Mouse (Mus musculus) heart, embryonic 12.5 days (tissue): Measurements from ENCODE around the gene Glt8d1. TPM values are rescaled to one million over a fixed set of nuclear protein-coding genes. Genes with fewer than 3 reads are reported as not detected.

Experiments used
- ATAC-seq: fragments of 200-750 bp; cut with Nextera tagmentation; 2 replicates; pipeline ENCODE4 v1.8.0; 2017; ENCODE audit warnings: moderate TSS enrichment, moderate library complexity; ENCODE audit not compliant: insufficient number of reproducible peaks, low FRiP score
- H3K27ac ChIP-seq: fragments of 300-500 bp; sonication (generic); 2 replicates; pipeline ENCODE4 v1.5.1; 2016; ENCODE audit warnings: mild to moderate bottlenecking, moderate library complexity; ENCODE audit not compliant: poor library complexity, severe bottlenecking
- H3K27me3 ChIP-seq: fragments of 300-500 bp; sonication (generic); replicated peaks from 2 replicates; pipeline ENCODE4 v1.6.1; 2016; ENCODE audit warnings: mild to moderate bottlenecking, moderate library complexity
- H3K36me3 ChIP-seq: fragments of 300-500 bp; sonication (generic); 2 replicates; pipeline ENCODE4 v1.6.1; 2016; ENCODE audit warnings: mild to moderate bottlenecking, moderate library complexity
- H3K4me1 ChIP-seq: fragments of 300-500 bp; sonication (generic); replicated peaks from 2 replicates; pipeline ENCODE4 v1.6.1; 2016; ENCODE audit warnings: mild to moderate bottlenecking
- H3K4me2 ChIP-seq: fragments of 300-500 bp; sonication (generic); 2 replicates; pipeline ENCODE4 v1.6.1; 2016; ENCODE audit warnings: mild to moderate bottlenecking, moderate library complexity
- H3K4me3 ChIP-seq: fragments of 300-500 bp; sonication (generic); 2 replicates; pipeline ENCODE4 v1.5.1; 2016; ENCODE audit warnings: mild to moderate bottlenecking
- H3K9ac ChIP-seq: fragments of 300-500 bp; sonication (generic); 2 replicates; pipeline ENCODE4 v1.6.1; 2016; ENCODE audit warnings: mild to moderate bottlenecking, moderate library complexity
- H3K9me3 ChIP-seq: fragments of 300-500 bp; sonication (generic); replicated peaks from 2 replicates; pipeline ENCODE4 v1.6.1; 2016; ENCODE audit warnings: mild to moderate bottlenecking, moderate library complexity
- WGBS: fragments of 180-500 bp; shearing (Covaris S2); methylation state at CpG from one replicate; pipeline ENCODE4 v1.1.7; 2016; 5-methylcytosine and 5-hydroxymethylcytosine counted together
- polyA plus RNA-seq: library from polyadenylated mRNA; unstranded; fragments of >200 nt; fragmentation: Nextera tagmentation; extraction: Ambion mirVana; gene quantifications from 2 replicates; pipeline ENCODE4 v1.2.1, GENCODE M21; 2016

The Glt8d1 gene
- 55.8 and 57.1 TPM in 2 replicates for polyA plus RNA-seq

DNA sequence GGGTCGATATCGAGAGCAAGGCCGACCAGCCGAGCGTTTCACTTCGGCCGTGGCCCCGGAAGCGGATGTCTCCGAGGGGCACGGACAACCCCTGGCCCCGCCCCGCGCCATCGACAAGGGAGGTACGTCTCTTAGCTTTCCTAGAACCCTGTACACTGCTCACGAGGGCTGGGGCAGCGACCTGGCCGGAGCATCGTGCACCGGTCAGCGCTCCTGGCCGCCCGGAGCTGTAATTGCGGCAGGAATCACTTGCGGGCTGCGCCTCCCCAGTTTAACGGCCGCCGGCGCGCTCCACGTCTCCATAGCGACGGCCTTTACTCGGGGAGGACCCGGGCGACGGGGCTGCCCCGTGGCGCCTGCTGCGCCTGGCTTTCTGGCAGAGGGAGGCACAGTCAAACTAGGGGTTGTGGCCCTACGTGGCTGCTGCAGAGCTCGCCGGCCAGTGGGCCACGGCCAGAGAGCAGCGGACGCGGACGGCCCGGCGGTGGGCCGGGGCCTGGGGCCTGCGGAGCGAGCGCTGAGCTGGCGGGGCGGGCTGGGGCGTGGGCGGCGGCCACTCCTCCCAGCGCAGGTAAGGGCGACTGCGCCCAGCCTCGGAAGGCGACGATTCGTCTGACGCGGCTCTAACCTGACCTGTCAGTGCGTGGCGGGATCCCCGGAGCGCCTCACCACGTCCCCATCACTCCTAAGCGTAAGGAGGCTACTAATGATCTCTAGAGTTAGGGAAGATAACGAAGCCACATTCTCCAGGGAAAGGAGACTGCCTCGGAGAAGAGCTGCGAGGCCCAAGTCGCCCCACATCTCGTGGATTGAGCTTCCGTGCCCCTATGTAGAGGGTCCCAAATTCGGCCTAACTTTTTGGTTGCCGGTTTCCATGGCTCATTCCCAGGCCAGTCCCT, at the start of gene Glt8d1, which contains the start of gene Spcs1:
Gene Glt8d1, plus strand, starts transcription at position 94 of the 899 bp plus-strand sequence.
Gene Spcs1, minus strand, starts transcription at position 366 of the 899 bp plus-strand sequence.
- under 1% methylated on average over 83 of the region's 84 CpGs for WGBS

DNA sequence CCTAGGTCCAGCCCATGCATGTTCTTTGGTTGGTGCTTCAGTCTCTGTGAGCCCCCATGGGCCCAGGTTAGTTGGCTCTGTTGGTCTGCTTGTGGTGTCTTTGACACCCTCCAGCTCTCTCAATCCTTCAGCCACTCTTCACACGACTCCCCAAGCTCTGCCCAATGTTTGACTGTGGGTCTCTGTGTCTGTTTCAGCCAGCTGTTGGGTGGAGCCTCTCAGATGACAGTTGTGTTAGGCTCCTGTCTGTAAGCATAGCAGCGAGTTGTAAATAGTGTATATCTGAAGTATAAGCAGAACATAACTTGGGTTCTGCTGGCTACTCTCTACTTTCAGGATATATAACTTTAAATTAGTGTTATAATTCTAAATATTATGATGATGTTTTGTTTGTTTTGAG, 42.7 kb upstream of the Glt8d1 start:
- Histone ChIP-seq H3K27ac (no peak overlapping the region), H3K36me3 (no peaks in the 10 kb centered on the region), H3K9ac (no peak overlapping the region), H3K4me1 (no peaks in the 10 kb centered on the region), H3K9me3 (no peaks in the 10 kb centered on the region), H3K4me2 (no peak overlapping the region), H3K27me3 (no peaks in the 10 kb centered on the region), H3K4me3 (no peak overlapping the region)
- WGBS, result 68% methylated on average over 2 of the region's 2 CpGs
- ATAC-seq, result no peak

More for the DNA sequence above, at the start of gene Glt8d1, which contains the start of gene Spcs1:
- H3K4me1 ChIP-seq, result peaks cover 19% of the 10 kb centered on the region
- H3K36me3 ChIP-seq, result peaks cover 20% of the 10 kb centered on the region
- H3K27me3 ChIP-seq, result no peaks in the 10 kb centered on the region
- peak within 1 kb of the TSS; percentile 73 for H3K4me2 ChIP-seq
- no peaks in the 10 kb centered on the region for H3K9me3 ChIP-seq
- peak within 1 kb of the TSS; percentile 73 for H3K27ac ChIP-seq
- ATAC-seq, result peak; percentile 88
- H3K9ac ChIP-seq, result peak within 1 kb of the TSS; percentile 86
- H3K4me3 ChIP-seq, result peak within 1 kb of the TSS; percentile 66

DNA sequence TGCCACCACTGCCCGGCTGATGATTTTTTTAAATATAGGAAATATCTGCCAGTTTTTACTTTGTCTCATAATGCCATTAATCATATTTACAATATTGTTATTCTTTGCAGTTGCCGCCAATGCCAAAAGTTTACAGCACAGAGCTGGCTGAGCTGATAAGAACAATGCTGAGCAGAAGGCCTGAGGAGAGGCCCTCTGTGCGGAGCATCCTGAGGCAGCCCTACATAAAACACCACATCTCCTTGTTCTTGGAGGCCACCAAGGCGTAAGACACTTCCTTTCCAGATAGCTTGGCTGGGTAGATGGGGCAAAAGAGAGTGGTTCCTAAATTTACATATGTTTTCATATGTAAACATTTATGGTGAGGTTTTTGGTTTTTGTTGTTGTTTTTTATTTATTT, 42.2 kb upstream of the Glt8d1 start:
- no peaks in the 10 kb centered on the region for H3K4me1 ChIP-seq
- no peak overlapping the region for H3K4me3 ChIP-seq
- no peak overlapping the region for H3K4me2 ChIP-seq
- no peaks in the 10 kb centered on the region for H3K9me3 ChIP-seq
- no peak for ATAC-seq
- no peaks in the 10 kb centered on the region for H3K27me3 ChIP-seq
- 85% methylated on average over 4 of the region's 4 CpGs for WGBS
- H3K9ac ChIP-seq, result no peak overlapping the region
- no peak overlapping the region for H3K27ac ChIP-seq
- no peaks in the 10 kb centered on the region for H3K36me3 ChIP-seq

DNA sequence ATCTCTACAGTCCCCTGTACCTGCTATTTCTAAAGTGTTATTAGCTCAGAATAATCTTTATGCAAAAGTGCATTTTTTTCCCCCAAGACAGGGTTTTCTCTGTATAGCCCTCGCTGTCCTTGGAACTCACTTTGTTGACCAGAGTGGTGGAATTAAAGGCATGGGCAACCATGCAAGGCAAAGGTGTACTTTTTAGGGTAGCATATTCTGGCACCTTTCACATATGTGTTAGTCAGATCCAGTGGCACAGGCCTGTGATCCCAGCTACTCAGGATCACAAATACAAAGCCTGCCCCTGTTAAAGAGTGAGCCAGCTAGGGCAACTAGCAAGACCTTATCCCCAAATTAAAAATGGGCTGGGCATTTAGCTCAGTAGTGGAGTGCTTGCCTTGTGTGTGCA, 40.8 kb upstream of the Glt8d1 start:
- Histone ChIP-seq H3K36me3 (no peaks in the 10 kb centered on the region), H3K27me3 (no peaks in the 10 kb centered on the region), H3K9ac (no peak overlapping the region), H3K4me2 (no peak overlapping the region), H3K4me3 (no peak overlapping the region), H3K9me3 (no peaks in the 10 kb centered on the region), H3K27ac (no peak overlapping the region), H3K4me1 (no peaks in the 10 kb centered on the region)
- WGBS, result 88% methylated on average over 1 of the region's 1 CpGs
- ATAC-seq, result no peak

DNA sequence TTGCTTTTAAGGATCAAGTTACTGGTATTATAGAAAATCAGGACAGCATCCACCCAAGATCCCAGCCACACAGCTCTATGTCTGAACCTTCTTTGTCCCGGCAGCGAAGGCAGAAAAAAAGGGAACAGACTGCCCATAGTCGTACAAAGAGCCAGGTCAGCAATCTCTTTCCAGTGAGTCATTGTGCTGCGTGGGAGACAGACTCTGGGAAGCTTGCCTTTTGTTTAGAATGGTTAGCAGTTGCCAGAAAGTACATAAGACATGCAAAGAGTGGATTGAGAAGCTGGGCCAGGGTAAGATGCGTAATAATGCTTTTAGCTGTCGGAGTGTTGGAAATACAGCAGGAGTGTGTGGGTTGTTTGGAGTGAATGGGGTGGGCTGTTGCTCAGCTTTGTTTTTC, 27.0 kb upstream of the Glt8d1 start:
- H3K27ac ChIP-seq, result no peak overlapping the region
- WGBS, result 69% methylated on average over 6 of the region's 6 CpGs
- no peak for ATAC-seq

DNA sequence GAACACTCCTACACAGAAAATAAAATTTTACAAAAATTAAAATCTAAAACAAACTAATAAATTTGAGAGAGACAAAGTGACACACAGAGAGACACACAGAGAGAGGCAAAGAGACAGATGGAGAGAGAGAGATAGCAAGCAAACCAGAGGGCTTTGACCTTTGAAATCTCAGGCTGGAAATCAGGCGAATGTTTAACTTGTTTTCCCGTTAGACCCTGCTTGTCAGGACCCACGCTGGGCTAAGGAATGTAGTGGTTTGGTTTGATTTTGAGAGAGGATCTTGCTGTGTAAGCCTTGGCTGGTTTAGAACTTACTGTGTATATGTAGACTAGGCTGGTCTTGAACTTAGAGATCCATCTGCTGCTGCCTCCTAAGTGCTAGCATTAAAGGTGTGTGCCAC, 25.0 kb upstream of the Glt8d1 start:
- H3K9me3 ChIP-seq, result no peaks in the 10 kb centered on the region
- peaks cover 13% of the 10 kb centered on the region for H3K36me3 ChIP-seq
- H3K27me3 ChIP-seq, result no peaks in the 10 kb centered on the region
- H3K9ac ChIP-seq, result no peak overlapping the region
- H3K4me2 ChIP-seq, result no peak overlapping the region
- 75% methylated on average over 3 of the region's 3 CpGs for WGBS
- no peak overlapping the region for H3K27ac ChIP-seq
- no peak overlapping the region for H3K4me3 ChIP-seq
- no peak for ATAC-seq
- no peaks in the 10 kb centered on the region for H3K4me1 ChIP-seq

More for the DNA sequence above, 27.0 kb upstream of the Glt8d1 start:
- H3K27me3 ChIP-seq, result no peaks in the 10 kb centered on the region
- H3K9me3 ChIP-seq, result no peaks in the 10 kb centered on the region
- H3K9ac ChIP-seq, result no peak overlapping the region
- H3K4me1 ChIP-seq, result no peaks in the 10 kb centered on the region
- H3K4me3 ChIP-seq, result no peak overlapping the region
- H3K4me2 ChIP-seq, result no peak overlapping the region
- peaks cover 15% of the 10 kb centered on the region for H3K36me3 ChIP-seq

DNA sequence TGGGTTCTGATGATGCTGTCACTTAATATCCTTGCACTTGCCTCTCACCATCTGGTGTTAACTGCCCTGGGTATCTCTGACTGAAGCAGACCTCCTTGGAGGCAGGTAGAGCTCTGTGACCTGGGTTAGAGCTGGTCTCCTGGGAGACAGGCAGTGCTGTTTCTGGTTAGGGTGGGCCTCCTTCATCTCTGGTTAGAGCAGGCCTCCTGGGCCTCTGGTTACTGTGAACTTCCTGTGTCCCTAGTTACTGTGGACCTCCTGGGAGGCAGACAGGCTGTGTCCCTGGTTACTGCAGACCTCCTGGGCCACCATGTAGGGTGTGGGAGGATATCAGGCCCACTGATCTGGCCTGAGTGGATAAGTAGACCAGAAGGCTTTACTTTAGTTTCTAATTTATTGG, 4.8 kb upstream of the Glt8d1 start:
- no peaks in the 10 kb centered on the region for H3K27me3 ChIP-seq
- H3K4me1 ChIP-seq, result peaks cover 13% of the 10 kb centered on the region
- H3K36me3 ChIP-seq, result peaks cover 19% of the 10 kb centered on the region
- H3K27ac ChIP-seq, result no peak overlapping the region
- no peak overlapping the region for H3K9ac ChIP-seq
- no peaks in the 10 kb centered on the region for H3K9me3 ChIP-seq
- no peak for ATAC-seq
- no peak overlapping the region for H3K4me3 ChIP-seq
- no peak overlapping the region for H3K4me2 ChIP-seq

DNA sequence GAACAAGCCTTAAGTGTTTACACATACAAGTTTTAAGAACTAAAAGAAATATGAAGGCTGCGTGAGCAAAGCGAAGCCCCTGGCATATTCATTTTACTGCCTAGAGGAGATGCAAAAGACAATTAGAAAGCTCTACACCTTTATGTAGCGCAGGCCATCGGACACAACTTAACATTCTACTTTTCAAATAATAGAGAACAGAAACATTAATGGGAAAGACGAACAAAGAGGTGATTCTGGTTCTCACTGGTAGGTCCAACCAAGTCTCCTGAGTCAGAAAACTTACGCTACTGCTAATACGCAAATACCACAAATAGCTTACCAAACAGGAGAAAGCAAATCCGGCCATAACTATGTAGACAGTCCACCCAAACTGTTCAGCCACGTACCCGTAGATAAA, 844 bp upstream of the Glt8d1 start:
- H3K27ac ChIP-seq, result no peak overlapping the region
- H3K9me3 ChIP-seq, result no peaks in the 10 kb centered on the region
- peak overlapping the region; percentile 73 for H3K4me2 ChIP-seq
- H3K9ac ChIP-seq, result peak overlapping the region; percentile 86
- H3K4me3 ChIP-seq, result peak overlapping the region; percentile 66
- peaks cover 19% of the 10 kb centered on the region for H3K36me3 ChIP-seq
- H3K4me1 ChIP-seq, result peaks cover 19% of the 10 kb centered on the region
- H3K27me3 ChIP-seq, result no peaks in the 10 kb centered on the region
- no peak for ATAC-seq
- 57% methylated on average over 10 of the region's 10 CpGs for WGBS

DNA sequence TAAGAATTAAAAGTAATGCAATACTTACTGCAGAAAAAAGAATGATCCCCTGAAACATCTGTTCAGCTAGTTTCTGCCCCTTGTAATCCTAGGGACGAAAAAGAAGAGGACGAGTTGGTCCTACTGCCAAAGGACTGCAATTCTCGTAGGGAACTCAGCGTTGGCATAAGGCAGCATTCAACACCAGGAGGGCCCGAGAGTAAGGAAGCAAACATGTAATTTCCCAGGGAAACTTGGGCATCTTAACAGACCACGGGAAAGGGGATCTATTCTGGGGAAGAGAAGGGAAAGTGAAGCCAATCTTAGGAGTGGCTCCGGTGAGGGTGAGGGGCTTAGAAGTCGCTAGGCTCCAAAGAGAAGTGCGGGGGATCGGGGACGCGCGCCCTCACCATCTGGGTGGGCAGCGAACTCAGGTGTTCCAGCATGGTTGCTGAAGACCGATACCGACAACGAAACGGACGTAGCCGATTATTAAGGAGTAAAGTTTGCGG, 339 bp upstream of the Glt8d1 start:
- peaks cover 19% of the 10 kb centered on the region for H3K4me1 ChIP-seq
- H3K27ac ChIP-seq, result peak overlapping the region; percentile 73; the same call in 1 of the 2 replicates
- H3K9ac ChIP-seq, result peak overlapping the region; percentile 86
- H3K36me3 ChIP-seq, result peaks cover 19% of the 10 kb centered on the region
- no peak for ATAC-seq
- H3K27me3 ChIP-seq, result no peaks in the 10 kb centered on the region
- H3K4me2 ChIP-seq, result peak overlapping the region; percentile 73
- peak overlapping the region; percentile 66 for H3K4me3 ChIP-seq
- H3K9me3 ChIP-seq, result no peaks in the 10 kb centered on the region
- under 1% methylated on average over 21 of the region's 21 CpGs for WGBS

DNA sequence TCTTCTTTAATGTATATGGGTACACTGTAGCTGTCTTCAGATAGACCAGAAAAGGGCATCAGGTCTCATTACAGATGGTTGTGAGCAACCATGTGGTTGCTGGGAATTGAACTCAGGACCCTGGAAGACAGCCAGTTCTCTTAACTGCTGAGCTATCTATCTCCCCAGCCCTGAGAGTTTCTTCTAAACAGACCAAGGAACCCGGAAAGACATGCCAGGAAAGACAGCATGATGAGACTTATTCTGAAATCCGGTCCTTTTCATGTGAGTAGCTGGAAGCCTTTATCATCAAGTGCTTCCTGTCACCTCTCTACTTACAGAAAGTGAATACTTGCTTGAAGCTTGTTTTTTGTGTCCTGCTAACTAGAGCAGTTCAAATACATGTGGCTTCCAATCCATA, 3.3 kb downstream of the Glt8d1 start:
- no peak for ATAC-seq
- 48% methylated on average over 2 of the region's 2 CpGs for WGBS
- no peaks in the 10 kb centered on the region for H3K9me3 ChIP-seq
- no peak overlapping the region for H3K4me3 ChIP-seq
- H3K9ac ChIP-seq, result no peak overlapping the region
- no peak overlapping the region for H3K4me2 ChIP-seq
- H3K36me3 ChIP-seq, result peaks cover 30% of the 10 kb centered on the region
- no peaks in the 10 kb centered on the region for H3K27me3 ChIP-seq
- H3K4me1 ChIP-seq, result peaks cover 15% of the 10 kb centered on the region
- no peak overlapping the region for H3K27ac ChIP-seq

DNA sequence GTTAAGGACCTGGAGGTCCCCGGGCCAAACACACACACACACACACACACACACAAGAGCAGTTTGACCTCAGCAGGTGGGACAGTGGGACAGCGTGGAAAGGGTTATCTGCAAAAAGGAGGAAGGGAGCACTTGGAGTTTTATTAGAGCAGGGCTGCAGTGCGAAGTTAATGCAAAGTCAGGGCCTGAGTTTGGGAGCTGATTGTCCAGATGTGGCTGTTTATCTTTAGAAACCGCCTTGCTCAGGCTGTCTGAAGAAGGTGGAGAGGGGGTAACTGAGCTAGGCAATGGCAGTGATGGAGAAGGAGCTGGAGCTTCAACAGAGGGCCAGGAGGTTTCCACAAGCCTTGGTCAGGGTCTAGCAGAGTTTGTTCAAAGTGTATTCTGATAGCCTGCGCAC, 5.6 kb downstream of the Glt8d1 start:
- no peak for ATAC-seq
- Histone ChIP-seq H3K27ac (no peak overlapping the region), H3K4me2 (no peak overlapping the region), H3K9me3 (no peaks in the 10 kb centered on the region), H3K36me3 (peaks cover 47% of the 10 kb centered on the region), H3K27me3 (no peaks in the 10 kb centered on the region), H3K4me3 (no peak overlapping the region), H3K4me1 (peaks cover 6% of the 10 kb centered on the region; the same call in 1 of the 2 replicates), H3K9ac (no peak overlapping the region)
- 75% methylated on average over 5 of the region's 5 CpGs for WGBS
